In the genomic region with DNA sequence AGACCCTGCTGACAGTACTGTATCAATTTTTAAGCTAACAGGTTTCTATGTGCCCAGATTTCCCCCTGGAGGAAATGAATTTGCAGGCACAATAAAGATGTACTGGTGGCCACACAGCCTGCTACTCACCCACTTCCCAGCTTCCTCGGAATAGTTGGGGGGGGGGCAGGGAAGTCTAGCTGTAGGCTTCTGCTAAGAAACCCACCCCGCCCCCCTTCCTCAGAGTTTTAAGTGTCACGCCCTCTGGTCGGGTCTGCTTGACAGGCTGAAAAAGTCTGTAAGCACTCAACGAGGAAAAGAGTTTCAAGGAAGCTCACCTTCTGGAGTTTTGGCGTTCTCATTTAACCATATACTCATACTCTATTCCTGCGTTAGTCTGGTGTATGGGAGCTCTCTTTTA, we compare ENCODE assay signal across 23 mouse cellular contexts. TPM values are rescaled to one million over a fixed set of nuclear protein-coding genes. Genes with fewer than 3 reads are reported as not detected.
"Had no signal": no experiment of that assay in that cellular context is flagged by ENCODE, and none has a peak within 500 bp of the region (broad histone marks: within the 10 kb centered on the region; RNA-seq: fewer than 3 reads in every experiment).

No protein-coding gene starts in this region.

- DNase-seq: kidney, adult 9 months; kidney, postnatal 36 days; layer of hippocampus, adult 9-11 months; left cerebral cortex, postnatal 4 days; lung, adult 18-20 months; lung, postnatal 36 days; retina, postnatal 1 day; right cerebral cortex, postnatal 4 days; spleen, adult 18-20 months; thymus, adult 18-20 months; thymus, postnatal 25 days had no signal

- H3K4me3 ChIP-seq: limb, embryonic 13.5 days; midbrain, embryonic 15.5 days; neural tube, embryonic 12.5 days had no signal

- ATAC-seq: midbrain, embryonic 15.5 days had no signal

- H3K36me3 ChIP-seq: limb, embryonic 13.5 days; midbrain, embryonic 15.5 days; neural tube, embryonic 12.5 days had no signal

- H3K9ac ChIP-seq: limb, embryonic 13.5 days; liver, embryonic 14.5 days; midbrain, embryonic 15.5 days; neural tube, embryonic 12.5 days had no signal

- H3K27ac ChIP-seq: limb, embryonic 13.5 days; liver, embryonic 14.5 days; midbrain, embryonic 15.5 days; neural tube, embryonic 12.5 days had no signal

- H3K4me2 ChIP-seq: limb, embryonic 13.5 days; midbrain, embryonic 15.5 days; neural tube, embryonic 12.5 days had no signal

- H3K9me3 ChIP-seq: limb, embryonic 13.5 days; midbrain, embryonic 15.5 days; neural tube, embryonic 12.5 days had no signal

RNA-seq across cellular contexts. Expression of a gene that starts 13.4 kb away (rescaled TPM):
- total RNA-seq: layer of hippocampus, adult 18-20 months; left cerebral cortex, postnatal 4 days; liver, adult 2 months; megakaryocyte progenitor cell, adult 5-6 weeks; monocyte, adult 5-6 weeks; neutrophil, adult 5-6 weeks had no signal
- polyA plus RNA-seq: limb, embryonic 13.5 days; liver, adult 2 months; liver, embryonic 14.5 days; lung, embryonic 16.5 days; midbrain, embryonic 15.5 days; neural tube, embryonic 12.5 days; stomach, embryonic 14.5 days; urinary bladder, adult 2 months had no signal

RNA-seq across cellular contexts. Expression of a gene that starts 16.7 kb away (rescaled TPM):
- total RNA-seq: layer of hippocampus, adult 18-20 months; left cerebral cortex, postnatal 4 days; liver, adult 2 months; megakaryocyte progenitor cell, adult 5-6 weeks; monocyte, adult 5-6 weeks; neutrophil, adult 5-6 weeks had no signal
- polyA plus RNA-seq: limb, embryonic 13.5 days; liver, adult 2 months; liver, embryonic 14.5 days; lung, embryonic 16.5 days; midbrain, embryonic 15.5 days; neural tube, embryonic 12.5 days; stomach, embryonic 14.5 days had no signal

RNA-seq across cellular contexts. Expression of a gene that starts 21.6 kb away (rescaled TPM):
- total RNA-seq: layer of hippocampus, adult 18-20 months; left cerebral cortex, postnatal 4 days; liver, adult 2 months; megakaryocyte progenitor cell, adult 5-6 weeks; monocyte, adult 5-6 weeks; neutrophil, adult 5-6 weeks had no signal
- polyA plus RNA-seq: limb, embryonic 13.5 days; liver, adult 2 months; liver, embryonic 14.5 days; lung, embryonic 16.5 days; midbrain, embryonic 15.5 days; neural tube, embryonic 12.5 days; stomach, embryonic 14.5 days; urinary bladder, adult 2 months had no signal

RNA-seq across cellular contexts. Expression of a gene that starts 28.0 kb away (rescaled TPM):
- total RNA-seq: layer of hippocampus, adult 18-20 months; left cerebral cortex, postnatal 4 days; liver, adult 2 months; megakaryocyte progenitor cell, adult 5-6 weeks; monocyte, adult 5-6 weeks; neutrophil, adult 5-6 weeks had no signal
- polyA plus RNA-seq: limb, embryonic 13.5 days; liver, adult 2 months; liver, embryonic 14.5 days; lung, embryonic 16.5 days; midbrain, embryonic 15.5 days; neural tube, embryonic 12.5 days; stomach, embryonic 14.5 days; urinary bladder, adult 2 months had no signal

RNA-seq across cellular contexts. Expression of a gene that starts 36.1 kb away (rescaled TPM):
- total RNA-seq: layer of hippocampus, adult 18-20 months; left cerebral cortex, postnatal 4 days; liver, adult 2 months; megakaryocyte progenitor cell, adult 5-6 weeks; monocyte, adult 5-6 weeks; neutrophil, adult 5-6 weeks had no signal
- polyA plus RNA-seq: limb, embryonic 13.5 days; liver, adult 2 months; liver, embryonic 14.5 days; lung, embryonic 16.5 days; midbrain, embryonic 15.5 days; neural tube, embryonic 12.5 days; stomach, embryonic 14.5 days; urinary bladder, adult 2 months had no signal
